ENCODE assay signal across 1 mouse cellular context in the genomic region with DNA sequence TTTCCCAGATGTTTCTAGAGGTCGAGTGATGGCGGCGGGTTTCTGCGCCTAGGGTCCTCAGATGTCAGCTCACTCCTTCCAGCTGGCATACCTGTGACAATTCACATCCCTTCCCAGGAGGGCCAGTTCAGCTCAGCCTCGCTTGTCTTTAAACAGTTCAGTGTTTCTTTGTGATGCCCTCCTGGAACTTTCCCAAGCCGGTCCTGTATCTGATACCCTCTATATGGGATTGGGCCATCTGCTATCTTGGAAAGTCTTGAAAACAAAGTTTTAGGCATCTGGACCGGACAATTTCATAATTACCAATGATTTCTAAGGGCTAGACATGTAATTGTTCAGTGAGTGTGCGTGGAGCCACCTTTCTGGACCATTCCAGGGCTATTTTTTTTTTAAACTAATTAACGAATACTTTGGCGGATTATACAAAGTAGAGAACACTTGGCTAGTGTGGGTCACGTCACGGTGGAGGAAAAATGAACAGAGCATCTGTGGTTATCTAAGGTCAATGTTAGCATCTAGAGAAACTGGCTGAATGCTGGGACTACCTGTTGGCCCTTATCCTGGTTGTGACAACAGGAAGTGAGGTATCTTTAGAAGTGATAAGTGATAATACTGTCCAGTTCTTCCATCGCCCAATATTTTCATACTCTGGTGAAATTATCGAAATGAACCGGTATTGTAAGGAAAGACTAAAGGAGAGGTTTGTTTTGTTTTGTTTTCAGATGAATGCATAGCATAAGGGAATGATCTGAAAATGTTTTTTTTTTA.
A peak's percentile ranks its signal among the peaks of the same experiment; 100 is the strongest.
TF ChIP-seq lines count a peak whose summit lies in the region.

No protein-coding gene starts in this region.

TF ChIP-seq in MEL, 35 proteins besides CTCF, POLR2A, EP300 and RAD21 (continued from another document):
- 0 out of 2 replicates have a peak, but pooled peaks have one; percentile 21 for TF ChIP-seq RCOR1 (IDR thresholded peaks at IDR 0.05; ENCODE audit: low read depth, low read length)
